Mouse (Mus musculus) layer of hippocampus, postnatal 10 days (tissue): ENCODE data around the gene Arid1b. TPM values are rescaled to one million over a fixed set of nuclear protein-coding genes. Genes with fewer than 3 reads are reported as not detected.

ENCODE experiments used
- DNase-seq, 2 experiments: peaks; one replicate each; pipeline ENCODE4 v3.0.0; 2021; ENCODE audit warnings: low spot score in 2 of 2
- total RNA-seq, 2 experiments: library from RNA; stranded (reverse); gene quantifications; 2 replicates each; pipeline ENCODE4 v1.2.3; 2021

Gene Arid1b
- total RNA-seq, 2 experiments from 2014 or later = 74.7 to 79.4 TPM

- no peak for DNase-seq
Measured at GRCm38 (mm10) chr17:5302971-5303746, 309.0 kb downstream of the Arid1b start.

GRCm38 (mm10) chr17:5305783-5306477 is 311.8 kb downstream of the Arid1b start:
- no peak for DNase-seq

- DNase-seq = no peak
Measured at GRCm38 (mm10) chr17:5309930-5310329, 315.8 kb downstream of the Arid1b start.

- peak; percentile 56 to 58 for DNase-seq
Measured at GRCm38 (mm10) chr17:5310425-5310888, 316.3 kb downstream of the Arid1b start.

GRCm38 (mm10) chr17:5311062-5311461 is 316.9 kb downstream of the Arid1b start:
- DNase-seq = no peak

GRCm38 (mm10) chr17:5312307-5312706 is 318.2 kb downstream of the Arid1b start:
- no peak for DNase-seq

GRCm38 (mm10) chr17:5314735-5315134 is 320.6 kb downstream of the Arid1b start:
- DNase-seq = no peak

GRCm38 (mm10) chr17:5316489-5316888 is 322.4 kb downstream of the Arid1b start:
- no peak for DNase-seq

- DNase-seq = no peak
Measured at GRCm38 (mm10) chr17:5321589-5322225, 327.6 kb downstream of the Arid1b start.

- DNase-seq = no peak
Measured at GRCm38 (mm10) chr17:5322594-5322993, 328.5 kb downstream of the Arid1b start.

- DNase-seq = no peak
Measured at GRCm38 (mm10) chr17:5323746-5324145, 329.6 kb downstream of the Arid1b start.

- DNase-seq = no peak
Measured at GRCm38 (mm10) chr17:5324236-5324876, 330.2 kb downstream of the Arid1b start.

GRCm38 (mm10) chr17:5326689-5327088 is 332.6 kb downstream of the Arid1b start:
- DNase-seq = no peak

GRCm38 (mm10) chr17:5327480-5328180 is 333.5 kb downstream of the Arid1b start:
- DNase-seq = no peak

- no peak for DNase-seq
Measured at GRCm38 (mm10) chr17:5329478-5329877, 335.3 kb downstream of the Arid1b start.

- no peak for DNase-seq
Measured at GRCm38 (mm10) chr17:5330063-5330462, 335.9 kb downstream of the Arid1b start.

- DNase-seq = no peak
Measured at GRCm38 (mm10) chr17:5330644-5331043, 336.5 kb downstream of the Arid1b start.

GRCm38 (mm10) chr17:5331387-5331786 is 337.3 kb downstream of the Arid1b start:
- DNase-seq = no peak

GRCm38 (mm10) chr17:5334567-5334966 is 340.4 kb downstream of the Arid1b start:
- no peak for DNase-seq

GRCm38 (mm10) chr17:5344426-5344825 is 350.3 kb downstream of the Arid1b start:
- DNase-seq = no peak

- no peak for DNase-seq
Measured at GRCm38 (mm10) chr17:5345810-5346209, 351.7 kb downstream of the Arid1b start.
